In genomic region chr11:82047746-82048415, GRCm38 (mm10) we compare ENCODE assay signal across 9 mouse cellular contexts. TPM values are rescaled to one million over a fixed set of nuclear protein-coding genes. Genes with fewer than 3 reads are reported as not detected.
DNase-seq lines count a peak whose midpoint lies in the region.
"Had no signal": no experiment of that assay in that cellular context is flagged by ENCODE, and none has a peak within 500 bp of the region (broad histone marks: within the 10 kb centered on the region; RNA-seq: fewer than 3 reads in every experiment).

No protein-coding gene starts in this region.

- DNase-seq in frontal cortex, postnatal 14 days (ENCODE audit: low spot score in 2 of 2), result peak; percentile 16 to 22
- DNase-seq in frontal cortex, postnatal 25 days (ENCODE audit: low spot score in 2 of 2), result no peak
- peak; percentile 23 for DNase-seq in right cerebral cortex, postnatal 14 days
- no peak for DNase-seq in right cerebral cortex, postnatal 25 days
- peak; percentile 19 for DNase-seq in c-Kit-positive CD71-negative TER-119-negative erythroid progenitor cells, embryonic 14.5 days (ENCODE audit: low read depth)
- peak; percentile 49 to 62 for DNase-seq in heart, postnatal 14 days
- DNase-seq in lung, postnatal 14 days, result peak; percentile 53
- DNase-seq in thymus, postnatal 36 days, result peak; percentile 23 to 37

- intact Hi-C loops in heart, postnatal 14 days (cut with DNase I), result loop anchor here (2.0 kb wide), 1 partner anchor 129 kb away; no protein-coding TSS in a partner anchor

RNA-seq across cellular contexts. Expression of gene Ccl7, which starts 2.4 kb away (rescaled TPM):
- under 1 TPM; 0.39 to 0.48 TPM for total RNA-seq in heart, postnatal 14 days (2021)
- total RNA-seq: adrenal gland, postnatal 4 days had no signal

RNA-seq across cellular contexts. Expression of gene Gm17268, which starts 9.5 kb away (rescaled TPM):
- total RNA-seq in heart, postnatal 14 days (2021), result not detected
- total RNA-seq: adrenal gland, postnatal 4 days had no signal

RNA-seq across cellular contexts. Expression of gene Ccl11, which starts 9.7 kb away (rescaled TPM):
- total RNA-seq in heart, postnatal 14 days (2021), result under 1 TPM; 0.54 to 0.79 TPM

RNA-seq across cellular contexts. Expression of gene Ccl2, which starts 12.5 kb away (rescaled TPM):
- 1 to 10 TPM; 1.2 to 1.7 TPM for total RNA-seq in heart, postnatal 14 days (2021)

RNA-seq across cellular contexts. Expression of gene Ccl12, which starts 53.8 kb away (rescaled TPM):
- total RNA-seq in heart, postnatal 14 days (2021), result under 1 TPM in 1 of 2 experiments, not detected in 1; 0.67 TPM

Comparison
In these comparisons a context has a peak if more than half of its experiments do, and no peak if none do; other contexts are left out.
1. DNase-seq: peak in frontal cortex, postnatal 14 days (2 of 2), right cerebral cortex, postnatal 14 days (single experiment), c-Kit-positive CD71-negative TER-119-negative erythroid progenitor cells, embryonic 14.5 days (single experiment), heart, postnatal 14 days (2 of 2), lung, postnatal 14 days (single experiment) and thymus, postnatal 36 days (2 of 2); none in frontal cortex, postnatal 25 days (0 of 2) and right cerebral cortex, postnatal 25 days (single experiment).